Mouse (Mus musculus) cerebellum, postnatal 36 days (tissue): ENCODE data around the gene Gm45711.
"Not testable (repeated sequence)": the region's sequence is repeated elsewhere in the genome, so short reads cannot be mapped to it uniquely, and the experiment has no call there.

Source experiments
- DNase-seq, 2 experiments: peaks; one replicate each; pipeline ENCODE4 v3.0.0; 2021 to 2022; ENCODE audit warnings: mixed read lengths in 2 of 2

Gene Gm45711

GRCm38 (mm10) chr8:104313311-104313710 lies 3.4 kb upstream of the Gm45711 start:
- no peak for DNase-seq

- DNase-seq: not testable (repeated sequence)
These were observed 2.1 kb upstream of the Gm45711 start for GRCm38 (mm10) chr8:104312023-104312422.

DNA sequence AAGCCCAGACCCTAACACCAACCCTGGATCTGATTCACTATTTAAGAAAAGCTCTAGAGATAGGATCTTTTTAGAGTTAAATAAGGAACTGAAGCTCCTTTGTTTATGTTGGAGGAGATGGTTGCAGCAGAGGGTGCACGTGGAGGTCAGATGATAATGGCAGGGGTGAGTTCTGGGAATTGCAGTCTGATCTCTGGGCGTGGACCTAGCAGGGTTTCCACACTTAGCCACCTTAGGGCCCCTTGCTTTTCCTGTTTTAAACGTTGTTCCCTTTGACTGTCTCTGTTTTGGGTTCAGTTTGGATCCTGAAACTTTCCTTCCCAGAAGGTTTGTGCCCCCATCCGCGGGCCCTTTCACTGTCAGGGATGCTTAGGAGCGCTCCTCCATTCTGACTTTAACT lies 1.5 kb downstream of the Gm45711 start:
- DNase-seq: not testable (repeated sequence)

DNA sequence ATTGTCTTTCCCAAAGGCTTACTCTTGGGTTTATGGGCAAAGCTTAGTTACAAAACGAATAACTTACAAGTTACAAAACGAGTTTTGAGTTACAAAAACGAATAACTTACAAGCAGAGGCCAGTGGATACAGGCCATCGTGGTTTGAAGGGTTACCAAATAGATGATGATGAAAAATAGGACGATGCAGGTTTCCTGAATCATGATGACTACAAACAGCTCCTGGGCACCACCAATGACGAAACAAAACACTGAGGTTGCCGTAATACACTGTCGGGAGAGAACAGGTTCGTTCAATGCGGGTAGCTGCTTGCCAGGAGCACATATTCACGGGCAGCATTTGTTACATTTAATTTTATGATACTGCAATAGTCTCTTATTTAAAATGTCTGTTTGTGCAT lies 4.9 kb downstream of the Gm45711 start:
- DNase-seq: no peak

DNA sequence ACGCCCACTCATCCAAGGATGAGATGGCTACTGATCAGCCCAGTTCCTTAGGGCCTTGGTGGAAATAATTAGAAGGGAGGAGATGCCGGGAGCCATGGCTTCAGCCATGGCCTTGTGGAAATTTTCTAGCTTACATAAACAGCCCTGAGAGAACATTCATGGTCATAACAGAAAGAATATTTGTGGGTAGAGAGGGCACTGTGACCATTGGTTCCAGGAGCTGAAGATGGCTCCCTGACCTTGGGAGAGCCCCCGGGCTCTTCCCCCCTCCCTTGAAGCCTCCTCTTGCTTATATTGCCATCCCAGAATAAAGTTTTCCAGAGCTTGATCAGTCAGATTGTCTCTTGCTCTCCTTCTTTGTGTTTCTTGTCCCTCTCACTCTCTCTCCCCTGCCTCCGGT lies 7.3 kb downstream of the Gm45711 start:
- not testable (repeated sequence) for DNase-seq

- not testable (repeated sequence) for DNase-seq
These were observed 8.3 kb downstream of the Gm45711 start for GRCm38 (mm10) chr8:104301577-104301976.

GRCm38 (mm10) chr8:104294396-104294795 lies 15.5 kb downstream of the Gm45711 start:
- DNase-seq: no peak

DNA sequence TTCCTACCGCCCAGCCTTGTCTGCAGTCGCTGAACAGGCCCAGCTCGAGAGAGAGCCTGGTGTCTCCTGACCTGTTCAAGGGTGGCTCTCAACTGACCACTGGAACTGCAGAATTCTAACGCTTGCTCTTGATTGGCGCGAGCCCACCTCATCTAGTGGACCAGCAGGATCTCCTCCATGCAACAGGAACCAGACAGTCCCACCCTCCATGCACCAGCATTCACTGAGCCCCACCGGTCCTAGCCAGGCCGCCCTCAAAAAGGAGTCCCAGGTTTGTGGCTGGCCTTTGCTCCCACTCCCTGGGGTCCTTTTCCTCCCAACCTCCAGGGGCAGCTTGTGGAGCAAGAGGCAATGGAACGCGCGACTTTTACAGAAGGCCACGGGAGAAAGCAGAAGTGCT lies 16.8 kb downstream of the Gm45711 start, which contains the start of gene Cmtm2a:
Gene Cmtm2a, minus strand, starts transcription at position 101 of the 400 bp plus-strand sequence.
- DNase-seq: not testable (repeated sequence)

DNA sequence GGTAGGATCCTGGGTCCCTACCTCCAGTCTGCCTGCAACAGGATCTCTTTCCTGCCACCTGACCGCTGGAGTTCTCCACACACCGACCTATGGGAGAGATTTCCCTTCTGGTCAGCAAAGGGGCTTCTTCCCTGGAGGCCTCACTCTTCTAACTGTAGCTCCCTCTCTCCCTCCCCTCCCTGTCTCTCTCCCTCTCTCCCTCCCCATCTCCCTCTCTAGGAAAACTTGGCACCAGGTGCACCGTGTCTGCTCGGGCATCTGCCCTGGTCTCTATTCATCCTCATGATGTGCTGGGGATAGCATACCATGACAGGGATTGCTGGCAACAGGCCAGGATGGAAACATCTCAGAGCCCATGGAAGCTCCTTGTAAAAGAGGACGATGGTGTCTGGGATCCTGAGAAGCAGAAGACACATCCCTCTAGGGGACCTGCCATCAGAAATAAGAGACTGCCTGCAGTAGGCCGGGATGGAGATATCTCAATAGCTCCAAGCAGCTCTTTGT lies 40.9 kb downstream of the Gm45711 start:
- no peak for DNase-seq

DNA sequence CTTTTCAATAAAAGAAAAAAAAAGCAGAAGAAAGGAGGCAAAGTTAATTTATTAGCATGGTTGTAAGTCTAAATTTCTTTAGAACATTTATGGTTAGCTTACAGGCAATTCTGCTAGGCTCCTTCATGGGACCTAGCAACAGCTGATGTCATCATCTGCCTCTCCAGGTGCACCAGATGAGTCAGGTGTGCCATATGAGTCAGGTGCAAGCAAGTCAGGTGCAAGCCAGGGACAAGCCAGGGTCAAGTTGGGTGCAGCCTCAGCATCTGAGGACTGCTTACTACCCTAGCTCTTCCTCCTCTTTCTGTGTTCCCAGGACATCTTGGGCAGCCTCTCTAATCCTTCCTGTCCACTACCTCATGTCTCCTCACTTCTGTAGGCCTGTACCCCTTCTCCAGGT lies 41.5 kb downstream of the Gm45711 start:
- no peak for DNase-seq

DNA sequence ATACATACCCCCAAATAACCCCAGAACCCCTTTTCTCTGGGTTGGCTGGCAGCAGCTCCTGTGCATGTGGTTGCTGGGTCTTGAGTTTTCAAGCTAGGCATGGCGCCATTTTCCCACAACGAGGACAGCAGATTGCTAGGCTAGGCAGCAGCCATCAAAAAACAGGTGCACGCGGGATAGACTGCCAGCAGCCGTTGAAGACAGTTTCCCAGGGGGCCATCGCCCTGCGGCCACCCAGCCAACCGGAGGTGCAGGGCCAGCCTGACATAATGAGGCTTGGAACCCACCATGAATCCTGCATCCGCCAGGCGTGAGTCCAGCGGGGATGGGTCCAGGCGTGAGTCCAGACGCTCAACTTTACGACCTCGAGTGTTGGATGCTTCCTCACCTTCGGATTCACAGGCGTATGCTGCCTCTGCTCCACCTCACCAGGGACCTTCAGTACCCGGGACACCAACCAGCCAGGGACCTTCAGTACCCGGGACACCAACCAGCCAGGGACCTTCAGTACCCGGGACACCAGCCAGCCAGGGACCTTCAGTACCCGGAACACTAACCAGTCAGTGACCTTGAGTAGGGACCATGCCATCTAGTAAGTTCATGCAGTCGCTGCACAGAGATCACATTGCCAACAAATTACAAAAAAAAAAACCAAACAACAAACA lies 45.5 kb downstream of the Gm45711 start:
- not testable (repeated sequence) for DNase-seq

- DNase-seq: not testable (repeated sequence)
These were observed 48.1 kb downstream of the Gm45711 start for GRCm38 (mm10) chr8:104261802-104262201.

DNA sequence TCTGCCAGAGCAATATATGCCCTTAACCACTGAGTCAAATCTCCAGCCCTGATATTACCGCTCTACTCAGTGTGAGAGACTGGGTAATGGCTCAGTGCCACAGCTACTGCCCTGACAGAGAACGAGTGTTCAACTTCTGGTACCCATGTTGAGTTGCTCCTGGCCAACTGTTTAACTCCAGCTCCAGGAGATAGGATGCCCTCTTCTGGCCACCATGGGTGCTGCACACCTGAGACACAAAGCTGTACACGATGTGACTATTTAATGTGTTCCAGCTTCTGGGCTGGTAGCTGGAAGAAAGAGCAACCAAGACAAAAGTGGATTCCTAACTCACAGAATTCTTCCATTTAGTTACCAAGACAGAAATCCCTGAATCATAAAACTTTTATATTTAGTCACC lies 56.9 kb downstream of the Gm45711 start:
- no peak for DNase-seq

GRCm38 (mm10) chr8:104251461-104251860 lies 58.4 kb downstream of the Gm45711 start:
- DNase-seq: no peak

DNA sequence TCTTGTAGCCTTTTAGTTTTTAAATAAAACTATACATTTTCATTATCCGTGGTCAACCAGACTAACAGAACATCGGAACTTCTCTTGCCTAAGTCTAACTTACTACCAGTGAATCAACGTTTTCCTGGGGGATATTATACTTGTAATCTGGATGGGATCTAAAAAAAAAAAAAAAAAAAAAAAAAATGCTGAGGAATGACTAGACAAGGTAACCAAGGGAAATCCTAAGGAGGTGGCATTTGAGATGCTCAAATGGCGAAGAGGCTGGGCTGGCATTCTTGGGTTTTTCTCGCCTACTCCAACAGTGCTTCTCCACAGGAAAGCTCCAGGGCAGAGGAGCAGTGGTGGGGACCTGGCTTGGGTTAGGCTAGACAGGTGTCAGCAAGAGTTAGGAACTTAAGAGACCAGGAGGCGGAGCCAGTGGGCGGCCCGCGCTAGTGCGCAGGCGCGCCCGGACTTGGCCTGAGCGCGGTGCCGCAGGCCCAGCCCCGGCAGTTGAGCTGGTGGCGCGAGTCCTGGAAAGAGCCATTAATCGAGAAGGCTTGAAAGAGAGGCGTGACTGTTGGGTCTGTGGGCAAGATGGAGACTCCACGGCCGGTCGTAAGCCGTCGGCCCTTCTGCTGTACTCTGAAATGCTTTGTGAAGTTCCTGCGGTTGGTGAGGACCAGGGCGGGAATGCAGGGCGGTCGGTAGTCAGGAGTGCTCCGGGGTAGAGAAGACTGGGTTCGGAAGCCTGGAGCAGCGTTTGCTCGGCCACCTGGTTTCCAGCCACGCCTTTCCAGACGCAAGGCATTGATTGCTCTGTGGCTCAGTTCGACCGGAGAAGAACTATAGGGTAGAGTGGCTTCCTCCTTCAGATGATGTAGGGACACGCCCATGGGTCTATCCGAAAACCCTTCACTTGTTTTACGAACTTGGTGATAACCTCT lies 59.2 kb downstream of the Gm45711 start, which contains the start of gene Cklf:
Gene Cklf, plus strand, starts transcription at position 423 of the 929 bp plus-strand sequence.
- peak; percentile 75 to 77 for DNase-seq

GRCm38 (mm10) chr8:104249442-104249996 lies 60.4 kb downstream of the Gm45711 start:
- no peak for DNase-seq

DNA sequence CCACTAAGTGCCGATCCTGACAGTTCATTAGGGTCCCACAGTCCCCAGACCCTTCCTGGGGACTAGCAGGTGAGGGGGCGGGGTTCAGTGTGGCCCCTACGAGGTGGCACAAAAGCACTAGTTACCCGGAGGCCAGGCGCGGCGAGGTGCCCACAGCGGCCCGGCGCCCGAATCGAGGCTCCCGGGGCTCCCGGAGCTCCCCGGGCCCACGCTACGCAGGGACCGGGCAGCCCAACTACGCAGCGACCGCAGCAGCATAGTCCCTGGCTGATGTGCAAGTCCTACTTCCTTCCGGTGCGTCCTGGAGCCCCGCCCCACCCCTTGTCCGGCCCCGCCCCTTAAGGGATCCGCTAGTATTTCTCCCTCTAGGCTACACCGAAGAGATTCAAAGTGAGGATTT lies 61.6 kb downstream of the Gm45711 start, which contains the start of gene Tk2:
Gene Tk2, minus strand, starts transcription at position 283 of the 400 bp plus-strand sequence.
- peak; percentile 66 to 71 for DNase-seq

DNA sequence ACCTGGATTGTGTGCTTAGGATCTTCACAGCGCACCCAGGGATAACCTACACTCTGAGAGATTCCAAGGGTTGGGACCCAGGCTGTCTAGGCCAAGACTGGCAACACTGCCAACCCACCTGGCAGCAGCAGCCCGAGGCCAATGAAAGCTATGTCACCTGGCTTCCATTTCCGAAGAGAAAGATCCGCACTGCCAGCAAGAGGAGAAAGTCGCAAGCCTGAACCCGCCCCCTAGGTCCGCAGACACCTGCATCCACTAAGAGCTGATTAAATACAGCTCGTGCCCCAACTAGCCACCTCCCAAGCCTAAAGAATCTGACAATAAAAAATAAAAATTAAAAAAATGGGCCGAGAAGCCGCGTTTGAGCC lies 62.0 kb downstream of the Gm45711 start:
- DNase-seq: peak; percentile 29 to 31

- DNase-seq: no peak
These were observed 62.6 kb downstream of the Gm45711 start for GRCm38 (mm10) chr8:104247054-104247907.

- DNase-seq: no peak
These were observed 63.3 kb downstream of the Gm45711 start for GRCm38 (mm10) chr8:104246621-104247020.

DNA sequence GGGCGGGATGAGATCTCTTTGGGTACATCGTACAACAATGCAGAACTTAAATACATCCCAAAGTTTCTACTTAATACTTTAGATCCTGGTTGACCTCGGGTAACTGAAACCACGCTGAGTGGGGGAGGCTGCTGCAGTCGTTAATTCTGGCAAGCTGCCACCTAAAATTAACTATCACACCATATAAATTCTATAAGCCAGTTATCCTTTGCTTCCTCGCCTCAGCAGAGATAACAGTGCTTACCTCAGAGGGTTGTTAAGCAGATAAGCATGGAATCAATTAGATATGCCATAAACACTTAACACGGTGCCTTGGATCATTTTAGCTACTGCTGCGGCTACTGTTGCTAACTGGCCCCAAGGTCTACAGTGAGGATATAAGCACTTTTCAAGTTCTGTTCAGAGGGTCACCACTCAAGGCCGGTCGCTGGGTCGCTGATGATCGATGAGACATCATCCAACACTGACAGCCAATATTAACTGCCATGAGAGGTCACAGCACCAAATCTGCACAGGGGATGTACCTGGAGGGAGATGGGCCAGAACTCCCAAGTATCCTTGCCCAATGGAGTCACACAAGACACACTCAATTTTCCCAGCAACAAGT lies 67.7 kb downstream of the Gm45711 start:
- DNase-seq: no peak

DNA sequence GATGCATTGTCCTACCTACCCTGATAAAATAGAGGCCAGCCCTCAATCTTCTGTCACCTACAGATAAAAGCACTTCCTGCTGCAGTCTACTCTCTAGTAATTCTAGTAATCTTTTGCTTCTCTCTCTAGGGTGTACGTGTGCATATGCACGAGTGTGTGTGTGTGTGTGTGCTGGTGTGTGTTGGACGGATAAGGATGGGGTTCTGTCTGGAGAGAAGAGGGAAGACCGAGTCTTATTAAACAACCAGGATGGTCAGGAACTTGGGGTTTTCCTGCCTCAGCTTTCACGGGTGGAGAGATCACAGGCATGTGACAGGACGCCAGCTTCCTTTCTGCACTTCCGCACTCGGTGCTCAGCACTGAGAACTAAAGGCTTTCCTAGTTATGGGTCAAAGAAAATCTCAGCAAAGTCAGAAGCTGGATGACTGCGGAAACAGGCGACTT lies 70.4 kb downstream of the Gm45711 start:
- no peak for DNase-seq
